Mouse (Mus musculus): ENCODE results near the gene Rnf216. TPM values are rescaled to one million over a fixed set of nuclear protein-coding genes. Genes with fewer than 3 reads are reported as not detected.
A peak's percentile ranks its signal among the peaks of the same experiment; 100 is the strongest.

Rnf216 gene
- polyA plus RNA-seq, 1 experiment from 2014 or later: 26.6 TPM

- peaks cover 13% of the 10 kb centered on the region; the same call in 1 of the 2 replicates for H3K9me3 ChIP-seq (replicated peaks)
- WGBS: 87% methylated on average over 7 of the region's 7 CpGs
- no peak overlapping the region for H3K9ac ChIP-seq (replicated peaks)
- H3K27me3 ChIP-seq (replicated peaks): no peaks in the 10 kb centered on the region
- no peak overlapping the region for H3K4me2 ChIP-seq
- no peaks in the 10 kb centered on the region for H3K36me3 ChIP-seq
- peaks cover 3% of the 10 kb centered on the region; the same call in 1 of the 2 replicates for H3K4me1 ChIP-seq
- ATAC-seq (ENCODE audit: low FRiP score): no peak
- no peak overlapping the region for H3K27ac ChIP-seq (replicated peaks)
- no peak overlapping the region for H3K4me3 ChIP-seq (replicated peaks)
Observed at GRCm38 (mm10) chr5:143130342-143130741, 17.5 kb upstream of the Rnf216 start.

GRCm38 (mm10) chr5:143129101-143129500, 16.3 kb upstream of the Rnf216 start:
- Histone ChIP-seq H3K4me2 (no peak overlapping the region), H3K36me3 (no peaks in the 10 kb centered on the region), H3K9me3 (replicated peaks) (peaks cover 13% of the 10 kb centered on the region; the same call in 1 of the 2 replicates), H3K9ac (replicated peaks) (no peak overlapping the region), H3K4me3 (replicated peaks) (no peak overlapping the region; the same call in 1 of the 2 replicates), H3K4me1 (peaks cover 3% of the 10 kb centered on the region; the same call in 1 of the 2 replicates), H3K27ac (replicated peaks) (no peak overlapping the region), H3K27me3 (replicated peaks) (no peaks in the 10 kb centered on the region)
- no peak for ATAC-seq (ENCODE audit: low FRiP score)
- 91% methylated on average over 16 of the region's 16 CpGs for WGBS

DNA sequence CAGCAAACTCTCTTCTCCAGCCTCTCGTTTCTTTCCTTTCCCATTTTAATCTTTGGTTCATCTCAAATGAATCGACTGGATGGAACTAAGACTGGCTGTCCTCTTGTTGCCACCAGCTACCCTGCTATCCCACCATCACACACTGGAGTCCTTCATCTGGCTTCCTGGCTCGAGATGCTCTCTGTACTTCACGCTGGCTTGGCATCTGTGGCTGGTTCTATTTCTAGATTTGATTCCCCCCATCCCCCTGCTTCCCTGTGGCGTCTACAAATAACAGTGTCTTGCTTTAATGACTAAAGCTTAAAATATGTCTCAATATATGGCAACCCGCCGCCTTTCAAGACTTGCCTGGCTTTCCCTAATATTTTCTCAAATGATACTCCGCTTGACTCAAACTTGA, 15.0 kb upstream of the Rnf216 start:
- peaks cover 13% of the 10 kb centered on the region; the same call in 1 of the 2 replicates for H3K9me3 ChIP-seq (replicated peaks)
- no peaks in the 10 kb centered on the region for H3K36me3 ChIP-seq
- WGBS: 78% methylated on average over 8 of the region's 8 CpGs
- H3K4me3 ChIP-seq (replicated peaks): no peak overlapping the region
- no peak for ATAC-seq (ENCODE audit: low FRiP score)
- no peak overlapping the region for H3K9ac ChIP-seq (replicated peaks)
- peaks cover 3% of the 10 kb centered on the region; the same call in 1 of the 2 replicates for H3K4me1 ChIP-seq
- H3K27ac ChIP-seq (replicated peaks): no peak overlapping the region
- H3K4me2 ChIP-seq: no peak overlapping the region
- no peaks in the 10 kb centered on the region for H3K27me3 ChIP-seq (replicated peaks)

GRCm38 (mm10) chr5:143126908-143127307, 14.1 kb upstream of the Rnf216 start:
- Histone ChIP-seq H3K27me3 (replicated peaks) (no peaks in the 10 kb centered on the region), H3K4me2 (no peak overlapping the region), H3K27ac (replicated peaks) (no peak overlapping the region), H3K36me3 (no peaks in the 10 kb centered on the region), H3K9me3 (replicated peaks) (peaks cover 13% of the 10 kb centered on the region; the same call in 1 of the 2 replicates), H3K9ac (replicated peaks) (no peak overlapping the region), H3K4me1 (peaks cover 3% of the 10 kb centered on the region; the same call in 1 of the 2 replicates), H3K4me3 (replicated peaks) (no peak overlapping the region)
- 70% methylated on average over 4 of the region's 4 CpGs for WGBS
- ATAC-seq (ENCODE audit: low FRiP score): no peak

DNA sequence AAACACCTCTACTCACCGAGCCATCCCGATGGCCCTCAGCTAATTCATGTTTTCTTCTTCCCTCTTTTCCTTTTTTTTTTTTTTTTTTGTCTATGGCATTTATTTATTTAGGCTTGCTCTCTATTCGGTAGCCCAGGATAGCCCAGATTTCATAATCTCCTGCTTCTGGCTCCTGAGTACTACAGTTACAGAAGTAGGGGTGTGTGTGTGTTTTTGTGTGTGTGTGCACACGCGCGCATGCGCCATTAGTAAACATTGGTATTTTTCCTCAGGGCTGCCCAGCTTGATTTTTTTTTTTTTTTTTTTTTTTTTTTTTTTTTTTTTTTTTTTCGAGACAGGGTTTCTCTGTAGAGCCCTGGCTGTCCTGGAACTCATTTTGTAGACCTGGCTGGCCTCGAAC, 13.3 kb upstream of the Rnf216 start:
- WGBS: 85% methylated on average over 9 of the region's 9 CpGs
- H3K27ac ChIP-seq (replicated peaks): peak overlapping the region; percentile 28
- ATAC-seq (ENCODE audit: low FRiP score): no peak
- no peak overlapping the region for H3K9ac ChIP-seq (replicated peaks)
- peaks cover 13% of the 10 kb centered on the region; the same call in 1 of the 2 replicates for H3K9me3 ChIP-seq (replicated peaks)
- H3K36me3 ChIP-seq: no peaks in the 10 kb centered on the region
- no peaks in the 10 kb centered on the region for H3K27me3 ChIP-seq (replicated peaks)
- H3K4me2 ChIP-seq: no peak overlapping the region
- H3K4me3 ChIP-seq (replicated peaks): no peak overlapping the region
- peaks cover 3% of the 10 kb centered on the region; the same call in 1 of the 2 replicates for H3K4me1 ChIP-seq

GRCm38 (mm10) chr5:143125601-143126000, 12.8 kb upstream of the Rnf216 start:
- Histone ChIP-seq H3K4me2 (no peak overlapping the region), H3K4me3 (replicated peaks) (no peak overlapping the region), H3K9ac (replicated peaks) (no peak overlapping the region), H3K9me3 (replicated peaks) (peaks cover 13% of the 10 kb centered on the region; the same call in 1 of the 2 replicates), H3K36me3 (no peaks in the 10 kb centered on the region), H3K4me1 (peaks cover 3% of the 10 kb centered on the region; the same call in 1 of the 2 replicates), H3K27ac (replicated peaks) (peak overlapping the region; percentile 28), H3K27me3 (replicated peaks) (no peaks in the 10 kb centered on the region)
- no peak; the same call in 1 of the 2 replicates for ATAC-seq (ENCODE audit: low FRiP score)
- WGBS: 43% methylated on average over 7 of the region's 7 CpGs

DNA sequence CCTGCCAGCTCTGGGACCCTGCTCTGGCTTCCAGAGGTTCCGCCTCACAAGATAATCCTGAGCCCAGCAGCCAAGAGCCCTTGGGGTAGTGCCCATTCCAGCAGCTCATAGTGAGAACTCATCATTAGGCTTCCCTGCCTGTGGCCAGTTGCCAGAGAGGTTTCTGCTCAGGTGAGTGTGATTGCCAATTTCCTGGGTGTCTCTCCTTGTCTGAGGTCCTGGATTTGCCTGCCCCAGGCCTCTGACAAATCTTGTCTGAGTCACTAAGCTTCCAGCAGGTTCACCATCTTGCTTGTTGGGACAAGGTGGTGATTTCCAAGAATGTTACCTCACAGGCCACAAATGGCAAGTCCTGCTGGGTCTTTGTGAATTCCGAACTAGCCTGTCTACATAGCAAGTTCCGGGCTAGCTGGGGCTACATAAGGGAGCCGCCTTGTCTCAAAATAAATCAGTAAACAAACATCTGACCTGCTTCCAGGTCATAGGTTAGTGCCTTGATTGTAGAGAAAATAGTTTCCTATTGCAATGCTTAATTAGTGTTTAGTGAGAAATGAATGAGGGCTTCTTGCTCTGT, 12.1 kb upstream of the Rnf216 start:
- Histone ChIP-seq H3K4me2 (no peak overlapping the region), H3K4me3 (replicated peaks) (no peak overlapping the region), H3K9me3 (replicated peaks) (peaks cover 13% of the 10 kb centered on the region; the same call in 1 of the 2 replicates), H3K4me1 (peaks cover 3% of the 10 kb centered on the region; the same call in 1 of the 2 replicates), H3K9ac (replicated peaks) (no peak overlapping the region), H3K36me3 (no peaks in the 10 kb centered on the region), H3K27me3 (replicated peaks) (no peaks in the 10 kb centered on the region), H3K27ac (replicated peaks) (0 out of 2 replicates have a peak overlapping the region, but pooled peaks have one; percentile 14)
- 87% methylated on average over 4 of the region's 4 CpGs for WGBS
- no peak for ATAC-seq (ENCODE audit: low FRiP score)

DNA sequence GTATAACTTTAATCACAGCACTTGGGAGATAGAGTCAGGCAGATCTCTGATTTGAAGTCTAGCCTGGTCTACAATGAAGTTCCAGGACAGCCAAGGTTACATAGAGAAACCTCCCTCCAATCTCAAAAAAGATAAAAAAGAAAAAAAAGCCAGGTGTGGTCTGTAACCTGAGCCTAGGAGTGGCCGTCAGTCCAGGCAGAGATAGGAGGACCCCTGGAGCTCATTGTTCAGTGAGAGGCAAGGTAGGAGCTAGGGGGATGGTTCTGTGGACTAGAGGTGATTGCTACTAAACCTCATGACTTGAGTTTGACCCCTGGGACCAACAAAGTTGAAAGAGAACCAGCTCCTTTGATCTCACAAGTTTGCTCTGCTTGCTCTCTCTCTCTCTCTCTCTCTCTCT, 9.9 kb upstream of the Rnf216 start:
- H3K27ac ChIP-seq (replicated peaks): no peak overlapping the region
- H3K27me3 ChIP-seq (replicated peaks): no peaks in the 10 kb centered on the region
- H3K9me3 ChIP-seq (replicated peaks): no peaks in the 10 kb centered on the region
- 14% methylated on average over 1 of the region's 1 CpGs for WGBS
- no peak overlapping the region for H3K9ac ChIP-seq (replicated peaks)
- H3K4me1 ChIP-seq: peaks cover 3% of the 10 kb centered on the region; the same call in 1 of the 2 replicates
- no peak overlapping the region for H3K4me3 ChIP-seq (replicated peaks)
- no peaks in the 10 kb centered on the region for H3K36me3 ChIP-seq
- ATAC-seq (ENCODE audit: low FRiP score): no peak
- H3K4me2 ChIP-seq: no peak overlapping the region

DNA sequence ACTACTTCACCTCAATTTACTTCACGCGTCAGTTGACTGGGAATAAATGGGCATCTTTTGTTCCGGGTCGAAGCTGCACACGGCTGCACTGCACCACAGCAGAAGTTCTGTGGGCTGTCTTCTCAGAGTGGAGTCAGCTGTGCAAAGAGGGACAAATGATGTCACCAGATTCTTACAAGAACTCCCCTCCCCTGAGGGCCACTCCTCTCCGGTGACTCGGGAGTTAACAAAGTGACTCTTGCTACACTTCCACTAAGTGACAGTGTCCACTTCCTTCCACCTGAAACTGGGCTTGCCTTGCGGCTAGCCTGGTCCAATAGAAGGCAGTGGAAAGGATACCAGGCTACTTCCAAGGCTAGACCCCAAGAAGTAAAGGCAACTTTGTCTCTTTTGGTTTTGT, 9.3 kb upstream of the Rnf216 start:
- H3K4me1 ChIP-seq: peaks cover 3% of the 10 kb centered on the region; the same call in 1 of the 2 replicates
- no peaks in the 10 kb centered on the region for H3K36me3 ChIP-seq
- no peaks in the 10 kb centered on the region for H3K9me3 ChIP-seq (replicated peaks)
- no peaks in the 10 kb centered on the region for H3K27me3 ChIP-seq (replicated peaks)
- WGBS: 83% methylated on average over 8 of the region's 8 CpGs
- ATAC-seq (ENCODE audit: low FRiP score): no peak
- H3K27ac ChIP-seq (replicated peaks): no peak overlapping the region
- H3K9ac ChIP-seq (replicated peaks): no peak overlapping the region
- H3K4me2 ChIP-seq: no peak overlapping the region
- H3K4me3 ChIP-seq (replicated peaks): no peak overlapping the region

- H3K27me3 ChIP-seq (replicated peaks): no peaks in the 10 kb centered on the region
- H3K4me1 ChIP-seq: peaks cover 21% of the 10 kb centered on the region
- no peak for ATAC-seq (ENCODE audit: low FRiP score)
- 95% methylated on average over 3 of the region's 3 CpGs for WGBS
- H3K9me3 ChIP-seq (replicated peaks): no peaks in the 10 kb centered on the region
- no peak overlapping the region for H3K4me3 ChIP-seq (replicated peaks)
- no peak overlapping the region for H3K9ac ChIP-seq (replicated peaks)
- no peak overlapping the region for H3K27ac ChIP-seq (replicated peaks)
- H3K36me3 ChIP-seq: no peaks in the 10 kb centered on the region
- no peak overlapping the region for H3K4me2 ChIP-seq
Observed at GRCm38 (mm10) chr5:143106842-143107241, 6.0 kb downstream of the Rnf216 start.

- Histone ChIP-seq H3K36me3 (no peaks in the 10 kb centered on the region), H3K9me3 (replicated peaks) (no peaks in the 10 kb centered on the region), H3K27me3 (replicated peaks) (no peaks in the 10 kb centered on the region), H3K4me3 (replicated peaks) (no peak overlapping the region), H3K4me2 (no peak overlapping the region), H3K27ac (replicated peaks) (no peak overlapping the region), H3K4me1 (peaks cover 19% of the 10 kb centered on the region), H3K9ac (replicated peaks) (no peak overlapping the region)
- no peak for ATAC-seq (ENCODE audit: low FRiP score)
- WGBS: 92% methylated on average over 2 of the region's 2 CpGs
Observed at GRCm38 (mm10) chr5:143103231-143103630, 9.6 kb downstream of the Rnf216 start.

DNA sequence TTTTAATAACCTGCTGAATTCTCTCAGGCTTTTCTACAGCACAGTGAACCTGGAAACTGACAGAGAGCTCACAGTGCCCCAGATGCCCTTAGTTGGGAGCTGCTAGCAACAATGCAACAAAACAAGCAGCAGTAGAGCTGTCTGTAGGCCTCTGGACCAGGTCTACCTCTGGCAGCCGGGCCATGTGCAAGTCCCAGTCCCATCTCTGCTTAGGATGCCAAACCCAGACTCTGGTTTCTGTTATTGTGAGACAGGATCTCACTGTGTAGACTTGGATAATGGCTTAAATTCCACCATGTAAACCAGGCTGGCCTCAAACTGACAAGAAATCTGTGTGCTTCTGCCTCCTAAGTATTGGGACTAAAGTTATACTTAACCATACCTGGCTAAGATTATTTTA, 11.2 kb downstream of the Rnf216 start:
- no peak overlapping the region for H3K9ac ChIP-seq (replicated peaks)
- H3K4me3 ChIP-seq (replicated peaks): no peak overlapping the region
- no peaks in the 10 kb centered on the region for H3K9me3 ChIP-seq (replicated peaks)
- H3K4me1 ChIP-seq: peaks cover 17% of the 10 kb centered on the region
- no peaks in the 10 kb centered on the region for H3K27me3 ChIP-seq (replicated peaks)
- H3K4me2 ChIP-seq: no peak overlapping the region
- no peaks in the 10 kb centered on the region for H3K36me3 ChIP-seq
- H3K27ac ChIP-seq (replicated peaks): no peak overlapping the region
- WGBS: 82% methylated on average over 1 of the region's 1 CpGs
- no peak for ATAC-seq (ENCODE audit: low FRiP score)

Measured in neural tube, embryonic 15.5 days (tissue).